ENCODE assay signal across 8 mouse cellular contexts in the genomic region with DNA sequence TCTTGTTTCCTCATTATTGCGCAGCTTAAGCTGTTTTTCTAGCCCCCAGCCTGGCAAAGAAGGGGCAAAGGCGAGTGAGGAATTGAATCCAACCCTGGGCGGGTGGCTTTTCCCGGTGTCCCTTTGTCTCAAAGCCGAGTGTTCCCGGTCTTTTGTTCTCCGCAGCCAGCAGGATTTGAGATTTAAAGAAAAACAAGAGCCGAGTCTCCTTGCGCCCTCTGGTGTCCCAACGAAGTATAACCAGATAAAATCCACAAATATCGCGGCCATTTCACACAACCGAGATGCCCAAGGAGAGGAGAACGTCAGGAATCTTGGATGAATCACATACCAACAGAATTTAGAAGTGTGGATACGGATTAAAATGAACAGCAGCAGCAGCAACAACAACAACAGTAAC. TPM values are rescaled to one million over a fixed set of nuclear protein-coding genes. Genes with fewer than 3 reads are reported as not detected.
A peak's percentile ranks its signal among the peaks of the same experiment; 100 is the strongest.
DNase-seq lines count a peak whose midpoint lies in the region; ATAC-seq lines count a peak whose summit lies in the region.

No protein-coding gene starts in this region.

- peak; percentile 88 for DNase-seq in adrenal gland, adult 2 months
- peak; percentile 98 for DNase-seq in embryo, embryonic 10.5 days (ENCODE audit: low spot score)
- DNase-seq in gastrocnemius, postnatal 14 days = peak; percentile 62
- DNase-seq in left cerebral cortex, postnatal 10 days (ENCODE audit: extremely low spot score in 1 of 2, low spot score in 2 of 2) = peak; percentile 77 to 90
- DNase-seq in right cerebral cortex, postnatal 14 days = peak; percentile 70
- peak; percentile 81 for DNase-seq in yolk sac, embryonic 10.5 days (ENCODE audit: low spot score)

- peak; percentile 78 for ATAC-seq in inflammation-experienced regulatory T-cells, adult 6 months
- peak; percentile 82 for ATAC-seq in megakaryocyte progenitor cell, adult 5-6 weeks (replicated peaks; ENCODE audit: poor library complexity)

- intact Hi-C loops in gastrocnemius, postnatal 14 days (cut with DNase I; ENCODE audit: low total_unique reads) = no loop called here
- intact Hi-C loops in left cerebral cortex, postnatal 10 days (cut with DNase I) = no loop called here

RNA-seq across cellular contexts. Expression of a gene that starts 6.8 kb away (rescaled TPM):
- total RNA-seq in adrenal gland, adult 2 months (2021) = 10 to 100 TPM; 68.0 to 90.6 TPM
- 41.1 and 41.4 TPM in 2 replicates for polyA plus RNA-seq in adrenal gland, adult 2 months (2012; rRNA removed)
- 10 to 100 TPM; 56.9 to 66.7 TPM for total RNA-seq in gastrocnemius, postnatal 14 days (2021)
- polyA plus RNA-seq in inflammation-experienced regulatory T-cells, adult 6 months (2017; shearing (Covaris generic)) = 10 to 100 TPM; 61.6 to 69.1 (median 61.9) TPM
- total RNA-seq in left cerebral cortex, postnatal 10 days (2021) = 10 to 100 TPM; 36.6 to 38.2 TPM
- total RNA-seq in megakaryocyte progenitor cell, adult 5-6 weeks (2015) = 266 and 302 TPM in 2 replicates
- 461 and 467 TPM in 2 replicates for total RNA-seq in megakaryocyte progenitor cell, adult 5-6 weeks (2017)

Comparison
In these comparisons a context has a peak if more than half of its experiments do, and no peak if none do; other contexts are left out.
1. Peak in every context shown above with its lines: DNase-seq and ATAC-seq.